Mouse (Mus musculus): Measurements from ENCODE around the gene Usp37.

DNA sequence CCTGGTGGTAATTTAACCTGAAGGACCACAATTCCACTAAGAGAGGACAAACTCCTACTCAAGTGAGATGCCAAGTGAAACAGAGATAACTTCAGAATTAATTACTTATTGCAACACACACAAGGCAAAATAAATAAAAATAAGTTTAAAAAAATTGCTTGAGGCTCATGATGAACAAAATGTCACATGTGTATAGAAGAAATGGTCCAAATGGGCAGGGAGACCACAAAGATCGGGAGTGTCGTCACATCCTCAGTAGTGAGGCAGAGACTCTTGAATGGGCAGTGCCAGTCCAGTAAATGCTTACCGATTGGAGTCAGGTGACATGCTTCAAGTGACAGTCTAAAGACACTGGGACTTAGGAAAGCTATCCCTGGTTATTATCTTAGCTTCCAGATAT lies 143.6 kb downstream of the Usp37 start:
- TF ChIP-seq CTCF (IDR thresholded peaks at IDR 0.05; ENCODE audit: low read depth) (no peak), EP300 (optimal IDR thresholded peaks at IDR 0.05) (no peak)

Data from stomach, postnatal 0 days (tissue).